Mouse (Mus musculus) fibroblast of lung, adult 2 months (primary cell): Measurements from ENCODE around the gene Ascc3.
A peak's percentile ranks its signal among the peaks of the same experiment; 100 is the strongest.

ENCODE experiments used
- DNase-seq: peaks from one replicate; pipeline ENCODE4 v3.0.0-alpha.2; 2011; ENCODE audit warnings: low read depth

Ascc3 gene

GRCm38 (mm10) chr10:50592355-50593293, at the start of gene Ascc3:
TSS of gene Ascc3 (plus strand) at chr10:50592669.
- DNase-seq = peak; percentile 79

- no peak for DNase-seq
These were observed 7.7 kb upstream of the Ascc3 start for GRCm38 (mm10) chr10:50584721-50585120.

GRCm38 (mm10) chr10:50586556-50586955, 5.9 kb upstream of the Ascc3 start:
- DNase-seq = no peak

- no peak for DNase-seq
These were observed 902 bp downstream of the Ascc3 start for GRCm38 (mm10) chr10:50593371-50593770.

DNA sequence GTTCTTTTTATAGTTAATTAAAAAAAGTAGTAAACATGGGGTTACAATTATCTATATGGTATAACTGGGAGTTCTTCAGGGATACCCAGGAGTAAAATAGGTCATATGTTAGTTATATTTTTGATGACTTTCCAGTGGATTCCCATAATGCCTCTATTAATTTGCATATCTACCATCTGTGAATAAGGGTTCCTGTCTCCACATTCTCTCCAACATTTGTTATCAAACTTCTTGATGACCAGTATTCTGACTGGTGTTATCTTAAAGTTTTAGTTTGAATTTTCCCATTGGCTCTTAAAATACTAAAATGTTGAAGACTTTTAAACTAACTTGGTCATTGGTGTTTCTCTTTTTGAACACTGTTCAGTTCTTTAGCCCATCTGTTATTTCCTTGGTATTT, 2.9 kb downstream of the Ascc3 start:
- no peak for DNase-seq

GRCm38 (mm10) chr10:50604919-50605318, 12.4 kb downstream of the Ascc3 start:
- DNase-seq = no peak

DNA sequence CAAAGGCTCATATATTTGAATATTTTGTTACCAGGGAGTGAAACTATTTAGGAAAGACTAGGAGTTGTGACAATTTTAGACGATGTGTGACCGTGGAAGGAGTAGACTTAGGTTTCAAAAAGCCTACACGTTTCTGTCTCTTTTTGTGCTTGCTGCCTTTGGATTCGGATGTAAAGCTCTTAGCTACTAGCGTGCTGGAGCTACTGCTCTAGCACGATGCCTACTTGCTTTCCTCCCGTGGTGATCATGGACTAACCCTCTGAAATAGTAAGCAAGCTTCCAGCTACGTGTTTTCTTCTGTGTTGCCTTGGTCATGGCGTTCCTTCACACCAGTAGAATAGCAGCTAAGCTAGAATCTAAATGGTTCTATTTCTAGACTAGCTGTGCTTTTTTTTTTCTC, 21.4 kb downstream of the Ascc3 start:
- DNase-seq = no peak

- no peak for DNase-seq
These were observed 33.4 kb downstream of the Ascc3 start for GRCm38 (mm10) chr10:50625874-50626273.

DNA sequence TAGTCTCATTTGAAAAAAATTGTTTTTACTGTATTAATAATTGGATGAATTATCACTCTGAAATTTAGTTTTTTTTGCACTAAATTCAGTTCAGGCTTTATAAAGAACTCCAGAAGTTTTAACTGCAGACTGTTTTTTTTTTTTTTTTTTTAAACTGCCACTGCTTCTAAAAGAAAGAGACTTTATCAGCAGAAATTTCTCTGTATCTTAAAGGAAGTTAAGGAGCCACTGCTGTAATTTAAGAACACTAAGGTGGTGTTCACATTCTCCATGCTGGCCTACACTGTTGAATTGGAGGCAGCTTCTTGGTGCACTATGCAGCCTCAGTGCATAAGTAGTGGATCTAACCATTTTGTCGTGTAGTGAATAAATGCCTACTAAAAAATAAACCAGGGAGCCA, 47.1 kb downstream of the Ascc3 start:
- DNase-seq = no peak

DNA sequence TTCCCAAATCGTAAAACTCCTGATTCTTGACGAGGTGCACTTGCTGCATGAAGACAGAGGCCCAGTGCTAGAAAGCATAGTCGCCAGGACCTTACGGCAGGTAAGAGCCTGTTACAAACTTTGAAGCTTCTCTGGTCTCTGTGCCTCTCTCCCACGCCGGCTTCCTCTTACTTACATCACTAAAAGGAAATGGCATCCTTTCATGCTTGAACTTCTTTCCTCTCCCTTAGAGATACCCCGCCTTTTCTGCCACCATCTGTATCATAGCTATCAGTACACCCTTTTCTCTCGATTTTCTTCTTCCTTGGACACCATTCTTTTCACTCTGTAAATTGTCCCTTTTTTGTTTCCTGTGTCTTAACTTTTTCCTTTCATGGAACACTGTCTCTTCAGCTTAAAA, 58.1 kb downstream of the Ascc3 start:
- no peak for DNase-seq

GRCm38 (mm10) chr10:50653551-50653950, 61.1 kb downstream of the Ascc3 start:
- DNase-seq = no peak

DNA sequence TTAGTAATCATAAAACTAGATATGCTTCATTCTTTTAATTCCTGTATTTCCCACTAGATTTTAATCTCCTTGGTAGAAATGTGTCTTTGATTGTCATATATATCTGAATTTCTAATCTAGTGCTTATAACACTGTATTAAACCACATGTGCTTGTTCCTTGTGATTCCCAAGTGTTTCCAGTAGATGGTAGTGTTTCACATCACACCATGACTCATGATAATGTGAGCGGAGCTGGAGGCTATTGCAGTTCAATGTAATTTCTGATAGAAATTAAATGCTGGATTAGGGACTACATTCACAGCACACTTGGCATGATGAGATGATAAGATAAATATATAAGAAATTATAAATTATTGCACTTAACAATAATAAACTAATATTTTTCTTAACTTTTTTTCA, 64.9 kb downstream of the Ascc3 start:
- DNase-seq = peak; percentile 36

DNA sequence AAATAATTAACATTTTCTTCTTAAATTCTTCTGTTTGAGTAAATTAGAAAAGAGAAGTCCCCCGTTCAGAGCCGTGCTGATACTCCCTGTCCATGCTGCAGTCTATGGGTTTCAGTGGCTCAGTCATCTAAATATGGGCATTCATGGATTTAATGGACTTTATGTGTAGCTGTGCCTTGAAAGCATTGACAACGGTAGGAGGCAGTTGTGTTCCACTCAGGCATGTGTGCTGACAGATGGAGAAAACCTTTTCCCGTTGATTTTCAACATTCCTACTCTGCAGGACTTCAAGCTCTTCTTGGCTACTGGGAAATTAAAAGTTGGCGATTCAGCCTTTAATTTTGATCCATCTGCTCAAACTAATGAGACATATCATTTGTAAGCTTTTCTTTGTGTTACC, 79.0 kb downstream of the Ascc3 start:
- DNase-seq = no peak

DNA sequence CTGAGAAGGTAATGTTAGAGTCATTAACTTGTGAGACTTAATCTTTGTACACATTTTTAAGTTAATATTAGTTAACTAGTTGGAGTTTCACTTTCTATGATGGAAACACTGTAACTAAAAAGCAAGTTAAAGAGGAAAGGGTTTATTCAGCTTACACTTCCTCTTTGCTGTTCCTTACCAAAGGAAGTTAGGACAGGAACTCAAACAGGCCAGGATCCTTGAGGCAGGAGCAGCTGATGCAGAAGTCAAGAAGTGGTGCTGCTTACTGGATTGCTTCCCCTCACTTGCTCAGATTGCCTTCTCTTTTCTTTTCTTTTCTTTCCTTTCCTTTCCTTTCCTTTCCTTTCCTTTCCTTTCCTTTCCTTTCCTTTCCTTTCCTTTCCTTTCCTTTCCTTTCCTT, 97.9 kb downstream of the Ascc3 start:
- DNase-seq = no peak

DNA sequence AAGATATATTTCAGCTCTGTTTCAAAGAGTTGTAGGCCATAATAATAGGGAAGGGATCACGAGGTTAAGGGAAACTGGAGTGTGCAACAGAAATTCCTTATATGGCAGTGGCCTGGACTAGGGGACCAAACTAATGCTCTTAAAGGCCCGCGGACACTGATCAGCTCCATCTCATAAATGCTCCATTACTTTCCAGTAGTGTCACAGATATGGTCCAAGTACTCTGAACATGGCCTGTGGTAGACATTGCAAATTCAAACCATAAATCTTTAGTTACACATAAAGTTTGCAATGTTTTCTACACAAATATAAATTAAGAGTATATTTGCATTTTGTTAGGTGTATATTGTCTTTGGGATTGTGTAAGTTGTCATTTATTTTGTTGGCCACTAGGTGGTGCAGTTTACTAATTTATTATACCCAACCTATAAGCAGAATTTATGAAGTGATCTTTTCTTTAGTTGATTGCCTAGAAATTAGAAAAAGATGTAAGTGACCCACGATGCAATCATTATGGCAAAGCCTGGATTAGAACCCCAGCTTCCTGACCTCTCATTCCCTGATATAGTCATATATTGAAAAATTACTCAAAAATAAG, 106.5 kb downstream of the Ascc3 start:
- DNase-seq = no peak

GRCm38 (mm10) chr10:50701736-50702135, 109.3 kb downstream of the Ascc3 start:
- no peak for DNase-seq

GRCm38 (mm10) chr10:50702361-50702760, 109.9 kb downstream of the Ascc3 start:
- DNase-seq = no peak

DNA sequence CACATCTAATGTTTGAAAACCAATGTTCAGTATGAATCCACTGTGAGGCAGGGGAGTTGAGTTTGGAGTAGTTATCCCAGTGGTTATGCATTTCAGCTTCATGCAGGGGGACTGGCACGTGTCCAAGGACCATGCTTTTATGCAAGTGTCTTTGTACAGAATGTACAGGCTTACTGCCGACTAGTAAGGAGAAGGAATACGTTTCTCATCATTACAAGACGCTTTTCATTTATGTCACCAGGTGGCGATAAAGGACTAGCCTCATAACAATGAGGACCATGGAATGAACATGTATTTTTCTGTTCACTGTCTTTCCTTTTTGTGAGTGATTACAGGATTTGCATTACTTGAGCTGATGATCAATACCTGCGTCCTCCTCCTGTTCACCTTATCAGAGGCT, 111.7 kb downstream of the Ascc3 start:
- peak; percentile 34 for DNase-seq

DNA sequence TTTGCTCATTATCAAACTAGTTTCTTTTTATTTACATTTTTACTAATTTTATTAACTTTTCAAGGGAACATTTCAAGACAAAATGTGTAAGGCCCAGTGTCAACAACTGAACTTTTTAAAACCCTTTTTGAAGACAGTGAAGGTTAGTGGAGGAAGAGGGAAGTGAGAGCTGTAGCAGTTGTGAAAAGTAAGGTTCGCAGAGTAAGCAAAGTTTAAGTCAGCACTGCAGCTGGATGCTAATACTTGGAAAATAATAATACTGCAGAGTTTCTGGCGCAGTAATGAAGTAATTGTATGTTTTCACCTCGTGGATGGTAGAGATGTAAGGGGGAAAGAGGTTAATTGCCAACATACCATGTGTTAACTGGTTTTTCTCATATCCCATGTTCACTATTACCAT, 112.4 kb downstream of the Ascc3 start:
- no peak for DNase-seq

- DNase-seq = no peak
These were observed 118.8 kb downstream of the Ascc3 start for GRCm38 (mm10) chr10:50711286-50711685.

GRCm38 (mm10) chr10:50711765-50712164, 119.3 kb downstream of the Ascc3 start:
- DNase-seq = no peak

DNA sequence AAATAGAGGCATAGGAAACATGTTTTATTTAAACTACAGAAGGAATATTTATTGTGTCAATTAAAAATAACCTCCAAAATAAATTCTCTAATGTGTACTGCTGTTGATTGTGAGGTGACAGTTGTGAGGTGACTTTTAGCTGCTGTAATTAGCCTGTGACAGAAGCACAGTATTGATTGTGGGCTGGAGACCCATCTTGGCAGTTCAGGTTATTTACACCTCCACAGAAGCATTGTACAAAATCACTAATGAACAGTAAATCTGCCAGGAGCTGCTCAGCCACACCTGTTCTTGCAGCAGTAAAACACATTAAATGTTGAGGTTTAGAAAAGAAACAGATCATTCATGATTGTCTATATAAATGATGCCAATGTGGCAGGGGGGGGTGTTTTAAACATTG, 141.0 kb downstream of the Ascc3 start:
- no peak for DNase-seq

DNA sequence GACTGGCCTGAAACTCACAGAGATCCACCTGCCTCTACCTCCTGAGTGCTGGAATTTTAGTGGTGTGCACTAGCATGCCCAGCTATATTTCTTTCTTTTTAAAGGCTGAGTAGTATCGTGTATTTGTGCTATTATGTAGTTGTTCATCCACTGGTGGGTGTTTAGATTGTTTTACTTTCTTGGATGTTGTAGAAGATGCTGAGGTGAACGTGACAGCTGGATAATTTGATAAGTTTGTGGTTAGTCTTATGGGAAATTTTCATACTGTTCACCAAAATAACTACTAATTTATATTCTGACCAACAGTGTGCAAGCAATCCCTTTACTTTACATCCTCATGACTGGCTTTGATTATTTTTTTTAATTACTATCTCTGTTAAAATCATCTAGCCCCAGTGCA, 169.6 kb downstream of the Ascc3 start:
- DNase-seq = no peak

GRCm38 (mm10) chr10:50762984-50763383, 170.5 kb downstream of the Ascc3 start:
- no peak for DNase-seq
